Mouse (Mus musculus) cortical plate, adult 2 months (tissue): Measurements from ENCODE around the gene Itpr2.

Experiments used
- CTCF ChIP-seq: fragments of 200-500 bp; IDR thresholded peaks from 2 replicates; pipeline ENCODE4 v1.5.1; 2011; ENCODE audit warnings: mild to moderate bottlenecking, control low read depth, low read length; ENCODE audit not compliant: insufficient read depth; ENCODE audit errors: extremely low read depth
- POLR2A ChIP-seq: fragments of 200-500 bp; IDR thresholded peaks from 2 replicates; pipeline ENCODE4 v1.6.1; 2011; ENCODE audit warnings: mild to moderate bottlenecking, low read length, control low read depth; ENCODE audit not compliant: insufficient read depth; ENCODE audit errors: extremely low read depth

DNA sequence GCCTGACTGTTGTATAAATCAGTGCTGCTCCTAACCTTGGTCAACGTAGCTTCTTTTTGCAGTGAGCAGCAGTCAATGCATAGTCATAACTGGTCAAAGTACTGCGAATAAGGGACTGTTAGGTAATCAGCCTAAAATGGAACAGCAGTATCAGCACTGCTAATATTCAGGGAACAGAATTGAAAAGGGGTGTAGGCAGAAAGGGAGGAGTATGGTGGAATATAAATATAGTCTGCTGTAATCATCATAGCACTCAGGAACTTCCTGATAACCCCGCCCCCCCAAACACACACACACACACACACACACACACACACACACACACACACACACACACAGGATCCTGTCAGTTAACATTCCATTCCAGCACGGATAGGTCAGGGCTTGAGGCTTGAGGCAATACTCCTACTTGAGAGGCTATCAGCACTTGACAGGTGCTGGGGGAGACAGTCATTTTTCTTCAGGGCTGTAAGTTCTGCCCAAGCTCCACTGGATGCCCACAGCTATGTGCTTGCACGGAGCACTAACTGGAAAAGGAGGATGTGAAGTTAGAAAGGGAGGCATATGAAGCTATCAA is 43.4 kb upstream of the Itpr2 start:
- no peak for TF ChIP-seq POLR2A
- TF ChIP-seq CTCF, result no peak
